Mouse (Mus musculus) forebrain, embryonic 11.5 days (tissue): ENCODE measurements at regions not wholly inside any gene's neighbourhood (a gene's known extent, or its start where the extent isn't known, plus 50 kb on each side); places are given as distances from the start of the nearest gene placed in this dataset.
A peak's percentile ranks its signal among the peaks of the same experiment; 100 is the strongest.

Experiments used
- ATAC-seq: fragments of 200-750 bp; cut with Nextera tagmentation; replicated peaks from 2 replicates; pipeline ENCODE4 v1.8.0; 2017; ENCODE audit warnings: moderate TSS enrichment; ENCODE audit not compliant: low FRiP score
- DNase-seq: peaks from one replicate; pipeline ENCODE4 v3.0.0-alpha.2; 2017; ENCODE audit warnings: low spot score
- H3K27ac ChIP-seq: fragments of 300-500 bp; sonication (generic); 2 replicates; pipeline ENCODE4 v1.5.1; 2014; ENCODE audit warnings: low read depth, low read length
- H3K27me3 ChIP-seq: fragments of 300-500 bp; sonication (generic); 2 replicates; pipeline ENCODE4 v1.6.1; 2014; ENCODE audit warnings: mild to moderate bottlenecking, low read length, mixed read lengths; ENCODE audit not compliant: control insufficient read depth, insufficient read depth
- H3K36me3 ChIP-seq: fragments of 300-500 bp; sonication (generic); 2 replicates; pipeline ENCODE4 v1.6.1; 2014; ENCODE audit warnings: mild to moderate bottlenecking, low read length, moderate library complexity, mixed read lengths; ENCODE audit not compliant: control insufficient read depth, insufficient read depth
- H3K4me1 ChIP-seq: fragments of 300-500 bp; sonication (generic); replicated peaks from 2 replicates; pipeline ENCODE4 v1.6.1; 2014; ENCODE audit warnings: low read length, mixed read lengths; ENCODE audit not compliant: control insufficient read depth, insufficient read depth
- H3K4me2 ChIP-seq: fragments of 300-500 bp; sonication (generic); 2 replicates; pipeline ENCODE4 v1.6.1; 2014; ENCODE audit warnings: low read depth, mild to moderate bottlenecking, low read length, moderate library complexity, mixed read lengths; ENCODE audit not compliant: severe bottlenecking
- H3K4me3 ChIP-seq: fragments of 300-500 bp; sonication (generic); 2 replicates; pipeline ENCODE4 v1.5.1; 2014; ENCODE audit warnings: low read depth, low read length
- H3K9ac ChIP-seq: fragments of 300-500 bp; sonication (generic); 2 replicates; pipeline ENCODE4 v1.6.1; 2014; ENCODE audit warnings: low read length
- H3K9me3 ChIP-seq: fragments of 300-500 bp; sonication (generic); 2 replicates; pipeline ENCODE4 v1.6.1; 2016; ENCODE audit warnings: low read length, mixed read lengths; ENCODE audit not compliant: control insufficient read depth
- WGBS: fragments of 180-500 bp; shearing (Covaris S2); extraction: QIAGEN DNeasy Blood & Tissue Kit; methylation state at CpG from one replicate; pipeline ENCODE4 v1.1.7; 2014; 5-methylcytosine and 5-hydroxymethylcytosine counted together

DNA sequence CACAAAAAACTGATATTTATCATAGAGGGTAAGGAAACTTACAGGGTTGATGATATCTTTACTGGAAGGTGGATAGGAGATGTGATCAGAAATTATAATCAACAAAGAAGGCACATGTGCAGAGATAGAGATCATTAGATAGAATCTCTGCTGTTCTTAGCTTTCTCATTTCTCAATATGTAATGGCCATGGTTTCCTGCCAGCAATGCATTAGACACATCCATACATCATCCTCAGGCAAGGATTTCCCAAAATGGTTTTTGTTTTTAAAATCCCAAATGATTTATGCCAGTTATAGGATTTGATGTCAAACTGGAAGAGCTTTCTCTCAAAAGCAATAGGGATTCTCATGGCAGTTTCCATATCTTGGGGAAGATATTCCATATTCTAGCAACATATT is 52.0 kb upstream of the C030005K15Rik start:
- H3K4me1 ChIP-seq: no peaks in the 10 kb centered on the region
- no peak for ATAC-seq
- H3K4me3 ChIP-seq: no peak overlapping the region
- no peak overlapping the region for H3K4me2 ChIP-seq
- H3K9ac ChIP-seq: no peak overlapping the region
- DNase-seq: no peak
- no peaks in the 10 kb centered on the region for H3K27me3 ChIP-seq
- no peak overlapping the region for H3K27ac ChIP-seq
- no peaks in the 10 kb centered on the region for H3K36me3 ChIP-seq
- no peaks in the 10 kb centered on the region for H3K9me3 ChIP-seq

DNA sequence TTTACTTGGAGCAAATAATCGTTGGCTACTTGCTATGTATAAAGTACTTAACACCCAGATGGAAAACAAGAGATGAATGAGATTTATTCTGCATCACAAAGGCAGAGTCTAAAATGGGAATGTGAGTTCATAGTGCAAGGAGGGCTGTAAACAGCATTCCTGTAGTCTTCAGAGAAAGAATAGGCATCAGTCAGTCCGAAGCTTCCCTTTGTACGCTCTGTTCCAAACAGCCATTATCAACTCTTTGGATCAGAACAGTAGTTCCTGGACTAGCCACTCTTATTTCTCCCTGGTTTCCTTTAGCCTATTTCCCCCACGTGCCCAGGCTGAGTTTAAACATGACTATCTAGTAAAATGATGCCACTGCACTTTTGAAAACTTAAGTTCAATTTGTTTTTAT is 52.8 kb upstream of the C030005K15Rik start:
- no peaks in the 10 kb centered on the region for H3K9me3 ChIP-seq
- DNase-seq (no peak), ATAC-seq (no peak)
- H3K4me1 ChIP-seq: no peaks in the 10 kb centered on the region
- H3K27ac ChIP-seq: no peak overlapping the region
- H3K27me3 ChIP-seq: no peaks in the 10 kb centered on the region
- no peak overlapping the region for H3K4me3 ChIP-seq
- H3K4me2 ChIP-seq: no peak overlapping the region
- WGBS: 59% methylated on average over 4 of the region's 4 CpGs
- H3K36me3 ChIP-seq: no peaks in the 10 kb centered on the region
- no peak overlapping the region for H3K9ac ChIP-seq

DNA sequence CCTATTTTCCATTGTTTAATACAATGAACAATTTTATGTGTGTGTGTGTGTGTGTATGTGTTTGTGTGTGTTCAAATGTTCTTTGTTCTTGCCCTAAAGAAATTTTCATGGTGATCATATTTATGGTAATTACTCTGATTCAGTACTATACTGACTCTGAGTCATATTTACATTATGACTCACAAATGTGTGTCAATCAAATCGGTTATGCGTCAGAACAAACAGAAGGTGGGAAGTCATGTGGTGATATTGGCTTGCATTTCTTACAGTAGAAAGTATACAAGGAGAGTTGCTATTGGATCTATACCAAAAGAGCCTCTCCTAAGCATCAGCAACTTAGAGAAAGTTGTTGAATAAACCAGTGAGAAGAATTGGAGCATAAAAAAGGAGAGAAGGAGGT is 67.2 kb upstream of the C030005K15Rik start:
- H3K4me1 ChIP-seq: no peaks in the 10 kb centered on the region
- H3K4me2 ChIP-seq: no peak overlapping the region
- no peak for ATAC-seq
- no peaks in the 10 kb centered on the region for H3K9me3 ChIP-seq
- no peak for DNase-seq
- H3K4me3 ChIP-seq: no peak overlapping the region
- no peaks in the 10 kb centered on the region for H3K36me3 ChIP-seq
- H3K27ac ChIP-seq: no peak overlapping the region
- H3K9ac ChIP-seq: no peak overlapping the region
- 91% methylated on average over 2 of the region's 2 CpGs for WGBS
- no peaks in the 10 kb centered on the region for H3K27me3 ChIP-seq

DNA sequence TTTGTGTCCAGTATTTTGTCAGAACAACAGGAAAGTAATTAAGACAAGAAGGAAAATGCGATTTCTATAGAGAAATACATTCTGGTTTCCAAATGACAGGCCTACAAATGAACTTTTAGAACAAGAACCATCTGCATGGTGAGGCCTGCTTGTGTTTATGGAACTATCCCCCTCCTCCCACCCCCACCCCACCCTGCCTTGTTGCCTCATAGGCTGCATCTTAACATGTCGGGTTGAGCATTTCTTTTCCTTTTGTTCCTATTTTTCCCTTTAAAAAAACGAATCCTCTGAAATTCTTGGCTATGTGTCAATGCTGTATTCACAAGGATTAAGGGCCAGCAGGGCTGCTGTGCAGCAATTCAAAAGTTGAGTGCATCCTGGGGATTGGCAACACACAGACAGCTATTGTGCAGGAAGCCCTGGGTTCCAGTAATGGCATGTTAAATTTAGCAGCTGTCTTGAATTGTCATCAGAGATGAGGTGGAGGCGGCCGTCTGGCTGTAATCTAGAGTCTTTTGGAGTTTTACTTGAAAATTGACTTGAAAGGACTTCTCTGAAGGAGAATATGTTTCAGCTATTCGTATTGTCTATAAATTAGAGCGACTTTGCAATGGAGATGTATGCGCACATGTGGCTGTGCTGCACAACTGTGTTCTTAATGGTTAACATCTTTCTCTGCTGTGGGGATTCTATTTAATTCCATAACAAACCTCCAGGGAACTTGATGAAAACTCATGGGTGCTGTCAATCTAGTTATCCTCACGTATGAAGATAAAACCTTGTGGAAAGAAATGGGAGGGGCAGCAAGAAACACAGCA is 75.1 kb upstream of the C030005K15Rik start:
- no peak overlapping the region for H3K9ac ChIP-seq
- no peaks in the 10 kb centered on the region for H3K36me3 ChIP-seq
- DNase-seq (no peak), ATAC-seq (peak; percentile 85)
- no peak overlapping the region for H3K27ac ChIP-seq
- H3K9me3 ChIP-seq: no peaks in the 10 kb centered on the region
- no peaks in the 10 kb centered on the region for H3K4me1 ChIP-seq
- H3K4me3 ChIP-seq: no peak overlapping the region
- H3K4me2 ChIP-seq: no peak overlapping the region
- WGBS: 47% methylated on average over 9 of the region's 9 CpGs
- no peaks in the 10 kb centered on the region for H3K27me3 ChIP-seq

DNA sequence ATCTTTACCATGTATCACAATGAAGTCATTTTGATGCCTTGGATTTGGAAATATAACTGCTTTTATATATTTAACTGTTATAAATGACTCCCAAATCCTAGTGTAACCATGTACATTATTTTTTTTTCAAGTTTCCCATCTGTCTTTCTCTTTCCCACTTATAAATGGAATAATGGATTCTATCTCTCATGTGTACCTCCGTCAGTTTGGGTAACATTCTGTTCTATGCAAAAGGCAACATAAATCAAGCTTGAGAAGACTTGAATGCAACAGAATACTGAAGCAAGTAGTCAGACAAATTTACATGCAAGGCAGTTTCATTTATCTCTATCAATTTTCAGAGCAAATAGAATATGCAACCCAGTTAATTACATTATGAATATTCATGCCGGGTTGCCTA is 81.4 kb upstream of the C030005K15Rik start:
- no peak overlapping the region for H3K4me2 ChIP-seq
- H3K36me3 ChIP-seq: no peaks in the 10 kb centered on the region
- no peak overlapping the region for H3K9ac ChIP-seq
- H3K4me1 ChIP-seq: no peaks in the 10 kb centered on the region
- no peaks in the 10 kb centered on the region for H3K9me3 ChIP-seq
- 90% methylated on average over 2 of the region's 2 CpGs for WGBS
- DNase-seq (no peak), ATAC-seq (no peak)
- no peaks in the 10 kb centered on the region for H3K27me3 ChIP-seq
- no peak overlapping the region for H3K27ac ChIP-seq
- H3K4me3 ChIP-seq: no peak overlapping the region

DNA sequence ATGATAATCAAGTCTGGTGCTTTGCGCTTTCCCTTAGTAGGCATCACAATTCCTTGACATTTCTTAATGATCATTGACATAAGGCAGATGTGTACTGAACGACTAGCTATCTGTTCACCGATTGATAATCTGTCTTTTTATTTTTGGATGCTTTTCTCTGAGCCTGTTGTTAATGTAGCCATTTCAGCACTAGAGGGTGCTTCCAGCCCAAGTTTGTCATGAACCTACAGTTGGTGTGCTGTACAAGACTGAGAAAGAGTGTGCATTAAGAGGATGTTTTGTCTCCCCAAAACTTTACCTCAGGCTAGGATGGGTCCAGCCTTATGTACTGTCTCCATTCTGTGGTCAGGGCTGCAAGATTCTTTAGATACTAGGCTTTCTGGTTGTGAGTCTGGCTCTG is 116.0 kb upstream of the C030005K15Rik start:
- ATAC-seq (no peak), DNase-seq (no peak)
- Histone ChIP-seq H3K4me2 (no peak overlapping the region), H3K27ac (no peak overlapping the region), H3K9ac (no peak overlapping the region), H3K4me1 (no peaks in the 10 kb centered on the region), H3K4me3 (no peak overlapping the region), H3K36me3 (no peaks in the 10 kb centered on the region), H3K27me3 (no peaks in the 10 kb centered on the region), H3K9me3 (no peaks in the 10 kb centered on the region)
- 87% methylated on average over 3 of the region's 3 CpGs for WGBS

DNA sequence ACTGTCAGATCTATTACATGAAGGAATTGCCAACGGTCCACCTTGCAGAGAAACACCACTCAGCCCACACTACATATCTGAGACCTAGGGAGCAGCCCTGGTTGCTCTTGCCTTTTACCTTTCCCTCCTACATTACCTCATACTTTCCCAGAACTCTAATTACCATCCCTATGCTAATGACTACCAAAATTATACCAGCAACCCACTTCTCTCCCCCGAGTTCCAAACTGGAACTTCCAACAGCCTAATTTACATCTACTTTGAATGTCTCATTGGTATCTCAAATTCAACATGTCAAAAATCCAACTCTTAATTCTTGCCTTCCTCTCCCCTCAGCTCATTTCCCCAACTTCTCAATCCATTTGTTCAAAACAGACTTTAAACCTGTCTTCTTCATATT is 124.9 kb upstream of the C030005K15Rik start:
- Histone ChIP-seq H3K4me2 (no peak overlapping the region), H3K9ac (no peak overlapping the region), H3K27ac (no peak overlapping the region), H3K4me1 (no peaks in the 10 kb centered on the region), H3K27me3 (no peaks in the 10 kb centered on the region), H3K4me3 (no peak overlapping the region), H3K9me3 (no peaks in the 10 kb centered on the region), H3K36me3 (no peaks in the 10 kb centered on the region)
- no peak for ATAC-seq
- WGBS: 79% methylated on average over 2 of the region's 2 CpGs
- DNase-seq: no peak

DNA sequence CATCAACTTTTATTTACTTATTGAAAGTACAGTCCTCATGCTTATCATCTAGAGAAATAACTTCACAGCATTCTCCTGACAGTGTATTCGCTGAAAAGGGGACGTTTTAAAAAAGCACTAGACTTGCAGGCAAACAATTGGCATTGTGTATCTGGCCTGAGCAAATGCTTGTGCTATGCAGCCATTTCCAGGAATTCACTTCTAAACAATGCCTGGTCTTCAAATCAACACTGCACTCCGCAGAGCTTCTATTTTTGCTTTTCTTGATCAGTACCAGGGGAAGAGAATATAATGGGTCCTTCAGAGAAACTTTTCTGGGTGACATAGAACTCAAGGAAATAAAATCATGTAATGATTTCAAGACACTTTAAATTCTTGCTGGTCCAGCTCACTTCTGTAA is 150.5 kb upstream of the C030005K15Rik start:
- Histone ChIP-seq H3K27ac (no peak overlapping the region), H3K4me1 (no peaks in the 10 kb centered on the region), H3K36me3 (no peaks in the 10 kb centered on the region), H3K9ac (no peak overlapping the region), H3K4me3 (no peak overlapping the region), H3K9me3 (no peaks in the 10 kb centered on the region), H3K4me2 (no peak overlapping the region), H3K27me3 (no peaks in the 10 kb centered on the region)
- no peak for ATAC-seq
- DNase-seq: no peak
- 62% methylated on average over 3 of the region's 3 CpGs for WGBS

DNA sequence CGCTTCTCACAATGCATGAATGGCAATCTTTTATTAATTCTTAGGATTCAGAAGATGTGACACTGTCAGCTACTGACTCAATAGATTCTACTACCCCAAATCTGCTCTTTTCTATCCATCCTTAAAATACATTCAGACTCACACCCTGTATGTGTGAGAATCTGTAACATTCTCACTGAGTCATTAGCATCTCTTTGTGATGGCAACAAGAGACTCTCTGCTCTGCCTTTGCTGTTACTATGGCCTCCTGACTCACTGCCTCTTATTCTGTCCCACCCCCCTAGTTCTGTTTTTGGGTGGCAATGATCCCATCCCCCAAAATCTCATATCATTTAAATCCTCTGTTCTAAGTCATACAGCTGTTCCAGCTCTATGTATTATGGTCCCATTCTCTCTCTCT is 159.5 kb upstream of the C030005K15Rik start:
- DNase-seq (no peak), ATAC-seq (no peak)
- Histone ChIP-seq H3K4me3 (no peak overlapping the region), H3K36me3 (no peaks in the 10 kb centered on the region), H3K27ac (no peak overlapping the region), H3K27me3 (no peaks in the 10 kb centered on the region), H3K9me3 (no peaks in the 10 kb centered on the region), H3K9ac (no peak overlapping the region), H3K4me2 (no peak overlapping the region), H3K4me1 (no peaks in the 10 kb centered on the region)
- 77% methylated on average over 1 of the region's 1 CpGs for WGBS
